Mouse (Mus musculus) fat pad, adult 2 months (tissue): ENCODE measurements around the gene Edrf1.
"Not testable (repeated sequence)": the region's sequence is repeated elsewhere in the genome, so short reads cannot be mapped to it uniquely, and the experiment has no call there.

Experiments used
- DNase-seq: peaks from one replicate; pipeline ENCODE4 v3.0.0-alpha.2; 2011; ENCODE audit warnings: low read depth, low spot score; ENCODE audit errors: extremely low read depth

The Edrf1 gene

GRCm38 (mm10) chr7:133638821-133639220 lies 1.5 kb downstream of the Edrf1 start:
- DNase-seq = no peak

GRCm38 (mm10) chr7:133645716-133646115 lies 8.4 kb downstream of the Edrf1 start:
- DNase-seq = no peak

- DNase-seq = no peak
Measured at GRCm38 (mm10) chr7:133662467-133662866, 25.1 kb downstream of the Edrf1 start.

GRCm38 (mm10) chr7:133669071-133669470 lies 31.7 kb downstream of the Edrf1 start:
- no peak for DNase-seq

- DNase-seq = no peak
Measured at GRCm38 (mm10) chr7:133669946-133670345, 32.6 kb downstream of the Edrf1 start.

GRCm38 (mm10) chr7:133670846-133671245 lies 33.5 kb downstream of the Edrf1 start:
- no peak for DNase-seq

- DNase-seq = no peak
Measured at GRCm38 (mm10) chr7:133676002-133676401, 38.7 kb downstream of the Edrf1 start.

- DNase-seq = no peak
Measured at GRCm38 (mm10) chr7:133678716-133679115, 41.4 kb downstream of the Edrf1 start.

- DNase-seq = no peak
Measured at GRCm38 (mm10) chr7:133679439-133679838, 42.1 kb downstream of the Edrf1 start.

- DNase-seq = no peak
Measured at GRCm38 (mm10) chr7:133679961-133680360, 42.6 kb downstream of the Edrf1 start, which contains the start of gene Mmp21. Mmp21 (minus strand) TSS chr7:133680061.

GRCm38 (mm10) chr7:133683626-133684025 lies 46.3 kb downstream of the Edrf1 start:
- no peak for DNase-seq

GRCm38 (mm10) chr7:133684110-133684509 lies 46.8 kb downstream of the Edrf1 start:
- no peak for DNase-seq

- DNase-seq = no peak
Measured at GRCm38 (mm10) chr7:133684701-133685100, 47.4 kb downstream of the Edrf1 start.

GRCm38 (mm10) chr7:133685644-133686043 lies 48.3 kb downstream of the Edrf1 start:
- not testable (repeated sequence) for DNase-seq

- no peak for DNase-seq
Measured at GRCm38 (mm10) chr7:133698021-133698709, 60.8 kb downstream of the Edrf1 start.

GRCm38 (mm10) chr7:133699885-133700284 lies 62.5 kb downstream of the Edrf1 start:
- no peak for DNase-seq

- DNase-seq = no peak
Measured at GRCm38 (mm10) chr7:133701366-133701765, 64.0 kb downstream of the Edrf1 start.

- no peak for DNase-seq
Measured at GRCm38 (mm10) chr7:133702333-133702732, 65.0 kb downstream of the Edrf1 start.

- no peak for DNase-seq
Measured at GRCm38 (mm10) chr7:133703906-133704305, 66.6 kb downstream of the Edrf1 start.

- no peak for DNase-seq
Measured at GRCm38 (mm10) chr7:133707301-133707700, 70.0 kb downstream of the Edrf1 start.

GRCm38 (mm10) chr7:133715387-133715786 lies 78.0 kb downstream of the Edrf1 start:
- DNase-seq = peak; percentile 85

GRCm38 (mm10) chr7:133718580-133718979 lies 81.2 kb downstream of the Edrf1 start:
- no peak for DNase-seq

- no peak for DNase-seq
Measured at GRCm38 (mm10) chr7:133720616-133721015, 83.3 kb downstream of the Edrf1 start.
